Mouse (Mus musculus) midbrain, embryonic 13.5 days (tissue): ENCODE measurements around the gene Parp12. TPM values are rescaled to one million over a fixed set of nuclear protein-coding genes. Genes with fewer than 3 reads are reported as not detected.

Source experiments
- ATAC-seq: fragments of 200-750 bp; cut with Nextera tagmentation; 2 replicates; pipeline ENCODE4 v1.8.0; 2017; ENCODE audit warnings: mild to moderate bottlenecking, moderate TSS enrichment, moderate library complexity
- H3K27ac ChIP-seq: fragments of 300-500 bp; sonication (generic); 2 replicates; pipeline ENCODE4 v1.5.1; 2015; ENCODE audit warnings: inconsistent platforms, mild to moderate bottlenecking, moderate library complexity
- H3K27me3 ChIP-seq: fragments of 300-500 bp; sonication (generic); 2 replicates; pipeline ENCODE4 v1.6.1; 2015; ENCODE audit warnings: mild to moderate bottlenecking, inconsistent platforms
- H3K36me3 ChIP-seq: fragments of 300-500 bp; sonication (generic); 2 replicates; pipeline ENCODE4 v1.6.1; 2015; ENCODE audit warnings: mild to moderate bottlenecking, inconsistent platforms
- H3K4me1 ChIP-seq: fragments of 300-500 bp; sonication (generic); replicated peaks from 2 replicates; pipeline ENCODE4 v1.6.1; 2015; ENCODE audit warnings: inconsistent platforms
- H3K4me2 ChIP-seq: fragments of 300-500 bp; sonication (generic); replicated peaks from 2 replicates; pipeline ENCODE4 v1.6.1; 2015; ENCODE audit warnings: moderate library complexity, mild to moderate bottlenecking, inconsistent platforms
- H3K4me3 ChIP-seq: fragments of 300-500 bp; sonication (generic); replicated peaks from 2 replicates; pipeline ENCODE4 v1.5.1; 2015; ENCODE audit warnings: mild to moderate bottlenecking, inconsistent platforms
- H3K9ac ChIP-seq: fragments of 300-500 bp; sonication (generic); replicated peaks from 2 replicates; pipeline ENCODE4 v1.6.1; 2015; ENCODE audit warnings: mild to moderate bottlenecking, inconsistent platforms
- H3K9me3 ChIP-seq: fragments of 300-500 bp; sonication (generic); 2 replicates; pipeline ENCODE4 v1.6.1; 2016; ENCODE audit warnings: mild to moderate bottlenecking, inconsistent platforms
- WGBS: fragments of 180-500 bp; shearing (Covaris S2); methylation state at CpG from one replicate; pipeline ENCODE4 v1.1.7; 2015; 5-methylcytosine and 5-hydroxymethylcytosine counted together
- polyA plus RNA-seq: library from polyadenylated mRNA; unstranded; fragments of >200 nt; fragmentation: Nextera tagmentation; extraction: Ambion mirVana; gene quantifications from 2 replicates; pipeline ENCODE4 v1.2.1, GENCODE M21; 2015

Gene Parp12
- polyA plus RNA-seq, 1 experiment from 2014 or later, result 1.7 TPM

DNA sequence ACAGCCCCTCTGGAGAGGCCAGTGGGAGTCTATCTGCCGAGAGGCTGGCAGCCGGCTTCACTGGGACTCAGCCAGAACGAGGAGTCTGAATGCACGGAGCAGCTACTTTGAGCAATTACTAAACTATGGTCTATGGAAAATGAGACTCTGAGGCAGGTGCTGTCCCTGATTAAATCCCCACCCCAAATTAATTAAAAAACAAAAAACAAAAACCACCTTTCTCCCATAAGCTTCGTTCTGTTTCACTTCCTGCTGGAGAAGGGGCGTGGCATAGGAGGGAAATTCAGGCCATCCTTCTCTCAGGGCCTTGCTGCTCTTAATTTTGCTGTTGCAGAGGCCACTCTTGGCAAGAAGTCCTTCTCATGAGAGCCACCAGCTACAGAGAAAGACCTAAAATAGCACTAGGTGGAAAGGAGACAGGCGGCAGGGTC lies 62.3 kb downstream of the Parp12 start:
- Histone ChIP-seq H3K4me3 (no peak overlapping the region), H3K27ac (no peak overlapping the region), H3K27me3 (no peaks in the 10 kb centered on the region), H3K9me3 (no peaks in the 10 kb centered on the region), H3K9ac (no peak overlapping the region), H3K36me3 (no peaks in the 10 kb centered on the region), H3K4me2 (no peak overlapping the region), H3K4me1 (peaks cover 6% of the 10 kb centered on the region)
- WGBS, result 61% methylated on average over 7 of the region's 7 CpGs
- no peak for ATAC-seq

DNA sequence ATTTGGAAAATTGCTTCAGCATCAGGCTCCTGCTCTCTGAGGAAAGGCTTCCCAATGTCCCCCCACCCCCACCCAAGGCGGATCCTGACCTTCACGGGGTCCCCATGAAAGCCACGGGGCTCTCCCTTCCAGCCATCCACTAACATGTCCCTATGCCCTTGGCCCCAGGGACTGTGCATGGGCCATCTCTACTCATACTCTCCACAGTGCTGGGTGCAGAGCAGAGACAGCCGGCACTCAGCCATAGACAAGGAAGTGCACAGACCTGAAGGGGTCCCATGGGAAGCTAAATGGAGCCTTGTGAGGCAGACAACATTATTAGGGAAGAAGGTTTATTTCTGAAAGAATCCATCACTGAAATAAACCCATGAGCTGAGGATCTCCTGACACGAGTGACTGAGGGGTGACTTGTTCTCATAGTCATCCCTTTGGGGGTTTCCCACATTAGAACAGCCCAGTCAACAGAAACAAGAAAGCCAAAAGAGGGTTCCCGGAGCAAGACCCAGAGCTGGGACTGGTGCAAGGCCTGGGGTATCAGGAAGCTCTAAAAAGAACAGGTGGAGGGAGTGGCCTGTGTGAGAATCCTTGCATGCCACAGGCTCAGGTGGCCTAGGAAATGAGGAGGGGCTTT lies 63.2 kb downstream of the Parp12 start:
- Histone ChIP-seq H3K27me3 (no peaks in the 10 kb centered on the region), H3K9me3 (no peaks in the 10 kb centered on the region), H3K4me2 (no peak overlapping the region), H3K4me3 (no peak overlapping the region), H3K36me3 (no peaks in the 10 kb centered on the region), H3K9ac (no peak overlapping the region), H3K4me1 (no peaks in the 10 kb centered on the region), H3K27ac (no peak overlapping the region)
- ATAC-seq, result no peak
- WGBS, result 84% methylated on average over 6 of the region's 6 CpGs

DNA sequence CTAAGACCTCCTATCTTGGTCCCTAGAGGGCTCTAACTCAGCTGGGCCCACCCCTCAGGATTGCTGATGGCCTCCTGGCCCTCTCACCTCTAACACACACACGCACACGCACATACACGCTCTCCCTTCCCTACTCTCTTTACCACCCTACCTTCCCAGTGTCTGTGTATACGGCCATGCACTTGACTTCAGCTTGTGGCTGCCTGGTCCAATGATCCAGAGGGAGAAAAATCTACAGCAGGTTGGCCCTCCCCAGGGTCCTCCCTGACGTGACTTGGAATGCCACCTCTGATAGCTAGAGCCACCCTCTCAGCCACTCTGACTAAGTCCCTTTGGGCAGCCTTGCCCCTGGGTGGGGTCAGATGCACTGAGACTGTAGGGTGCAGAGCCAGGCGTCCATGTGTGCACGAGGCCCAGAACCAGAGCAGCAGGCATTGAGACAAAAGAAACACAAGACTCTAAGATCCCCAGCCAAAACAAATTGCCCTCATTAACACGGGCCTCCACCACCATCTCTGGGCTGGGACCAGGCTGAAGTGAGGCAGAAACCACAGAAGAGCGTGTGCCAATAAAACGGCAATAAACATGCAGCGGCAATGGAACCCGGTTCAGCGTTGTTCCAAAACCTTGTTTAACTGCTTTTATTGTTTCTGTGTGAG lies 63.8 kb downstream of the Parp12 start:
- no peaks in the 10 kb centered on the region for H3K9me3 ChIP-seq
- 82% methylated on average over 13 of the region's 13 CpGs for WGBS
- no peaks in the 10 kb centered on the region for H3K36me3 ChIP-seq
- no peak; the same call in 1 of the 2 replicates for ATAC-seq
- 0 out of 2 replicates have a peak, but pooled peaks cover under 1% of the 10 kb centered on the region for H3K4me1 ChIP-seq
- H3K27me3 ChIP-seq, result no peaks in the 10 kb centered on the region
- H3K4me2 ChIP-seq, result no peak overlapping the region
- no peak overlapping the region for H3K27ac ChIP-seq
- H3K9ac ChIP-seq, result no peak overlapping the region
- no peak overlapping the region for H3K4me3 ChIP-seq

DNA sequence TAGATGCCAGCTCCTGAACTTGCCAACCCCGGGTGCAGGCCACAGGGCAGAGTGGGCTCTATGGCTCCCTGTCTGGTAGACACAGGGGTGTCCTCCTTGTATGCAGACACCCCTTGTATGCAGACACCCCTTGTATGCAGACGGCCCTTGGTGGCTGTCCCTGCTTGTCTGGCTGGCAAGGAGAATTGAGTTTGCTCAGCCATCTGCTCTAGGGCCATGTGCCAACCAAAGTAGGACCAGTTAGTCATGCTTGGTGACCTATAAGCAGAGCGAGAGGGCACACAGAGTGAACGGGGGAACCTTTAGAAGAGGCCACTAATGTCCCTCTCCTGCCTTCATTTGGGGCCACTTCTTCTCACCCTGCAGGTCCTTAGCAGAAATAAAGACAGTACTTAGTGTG lies 65.5 kb downstream of the Parp12 start:
- Histone ChIP-seq H3K9ac (no peak overlapping the region), H3K9me3 (no peaks in the 10 kb centered on the region), H3K27ac (no peak overlapping the region), H3K4me2 (no peak overlapping the region), H3K27me3 (no peaks in the 10 kb centered on the region), H3K4me1 (0 out of 2 replicates have a peak, but pooled peaks cover 3% of the 10 kb centered on the region), H3K36me3 (no peaks in the 10 kb centered on the region), H3K4me3 (no peak overlapping the region)
- no peak for ATAC-seq
- 85% methylated on average over 4 of the region's 4 CpGs for WGBS

DNA sequence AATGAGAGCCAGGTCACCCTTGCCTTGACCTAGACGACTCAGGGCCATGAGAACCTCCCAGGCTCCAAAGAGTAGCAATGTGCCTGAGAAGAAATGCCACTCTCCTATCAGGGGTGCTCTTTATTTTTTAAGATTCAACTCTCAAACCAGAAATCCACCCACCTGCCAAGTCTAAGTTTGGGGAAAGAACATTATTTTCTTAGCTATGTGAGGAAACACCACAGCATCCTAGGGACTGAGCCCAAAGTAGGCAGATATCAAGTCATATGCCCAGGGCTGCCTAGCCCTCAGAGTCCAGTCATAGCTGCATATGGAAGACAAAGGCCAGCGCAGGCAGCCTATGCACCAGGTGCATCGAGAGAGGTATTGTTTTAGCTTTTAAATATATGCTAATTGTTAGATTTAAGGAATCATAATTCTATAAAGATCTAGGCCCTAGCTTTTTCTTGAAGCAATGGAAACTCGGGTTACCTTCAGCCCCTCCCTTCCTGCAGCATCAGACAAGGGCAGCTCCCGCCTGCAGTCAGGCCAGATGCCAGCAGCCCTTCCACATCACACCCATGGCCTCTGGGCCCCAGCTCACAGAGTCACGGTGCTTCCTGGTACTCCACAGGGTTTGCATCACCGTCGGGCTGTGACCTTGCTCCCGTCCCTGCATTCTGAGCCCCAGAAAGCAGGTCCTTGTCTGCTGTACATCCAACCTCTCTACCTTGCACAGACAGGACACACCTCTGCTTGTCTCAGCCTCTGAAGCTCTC lies 66.2 kb downstream of the Parp12 start:
- Histone ChIP-seq H3K36me3 (no peaks in the 10 kb centered on the region), H3K27me3 (no peaks in the 10 kb centered on the region), H3K9me3 (no peaks in the 10 kb centered on the region), H3K27ac (no peak overlapping the region), H3K4me3 (no peak overlapping the region), H3K9ac (no peak overlapping the region), H3K4me1 (0 out of 2 replicates have a peak, but pooled peaks cover 3% of the 10 kb centered on the region), H3K4me2 (no peak overlapping the region)
- WGBS, result 84% methylated on average over 9 of the region's 9 CpGs
- ATAC-seq, result no peak

DNA sequence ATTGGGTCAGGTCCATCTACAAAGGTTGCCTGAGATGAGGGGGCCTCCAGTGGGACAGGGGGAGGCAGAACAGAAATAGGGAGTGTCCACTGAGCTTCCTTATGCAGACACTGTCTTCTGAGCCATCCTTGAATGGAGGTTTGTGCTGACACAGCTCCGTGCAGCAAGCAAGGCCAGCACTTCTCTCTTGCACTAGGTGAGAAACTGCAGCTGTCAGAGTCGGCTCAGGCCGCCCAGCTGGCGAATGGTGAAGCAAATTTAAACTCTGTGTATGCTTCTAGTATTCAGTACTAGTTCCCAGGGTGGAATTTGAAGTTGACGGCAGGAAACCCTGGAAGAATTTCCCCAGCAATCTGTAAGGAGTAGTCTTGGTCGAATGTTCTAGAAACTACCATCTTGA lies 67.3 kb downstream of the Parp12 start:
- Histone ChIP-seq H3K27me3 (no peaks in the 10 kb centered on the region), H3K4me2 (no peak overlapping the region), H3K4me3 (no peak overlapping the region), H3K9ac (no peak overlapping the region), H3K9me3 (no peaks in the 10 kb centered on the region), H3K4me1 (0 out of 2 replicates have a peak, but pooled peaks cover 3% of the 10 kb centered on the region), H3K36me3 (no peaks in the 10 kb centered on the region), H3K27ac (no peak overlapping the region)
- 81% methylated on average over 6 of the region's 6 CpGs for WGBS
- ATAC-seq, result no peak

DNA sequence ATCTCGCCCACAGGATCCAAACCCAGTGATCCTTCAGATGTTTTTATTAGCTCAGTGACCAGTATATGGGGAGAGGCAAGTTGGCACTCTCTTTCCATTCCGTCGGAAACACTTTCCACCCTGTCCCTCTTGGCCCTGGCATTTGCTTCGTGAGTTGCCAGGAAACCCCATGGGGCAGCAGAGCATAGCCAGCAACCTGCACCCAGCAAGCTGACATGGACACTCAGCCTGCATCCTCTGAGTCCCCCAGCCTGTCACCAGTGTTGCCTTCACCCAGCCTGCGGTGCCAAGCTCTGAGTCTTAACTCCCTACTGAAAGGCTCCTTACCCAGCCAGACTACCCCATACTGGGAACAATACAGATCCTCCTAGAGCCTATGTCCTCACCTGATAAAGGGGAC lies 69.0 kb downstream of the Parp12 start:
- Histone ChIP-seq H3K9me3 (no peaks in the 10 kb centered on the region), H3K9ac (no peak overlapping the region), H3K4me3 (no peak overlapping the region), H3K4me1 (0 out of 2 replicates have a peak, but pooled peaks cover 3% of the 10 kb centered on the region), H3K4me2 (no peak overlapping the region), H3K27me3 (no peaks in the 10 kb centered on the region), H3K27ac (no peak overlapping the region), H3K36me3 (no peaks in the 10 kb centered on the region)
- no peak for ATAC-seq
- 65% methylated on average over 5 of the region's 5 CpGs for WGBS

DNA sequence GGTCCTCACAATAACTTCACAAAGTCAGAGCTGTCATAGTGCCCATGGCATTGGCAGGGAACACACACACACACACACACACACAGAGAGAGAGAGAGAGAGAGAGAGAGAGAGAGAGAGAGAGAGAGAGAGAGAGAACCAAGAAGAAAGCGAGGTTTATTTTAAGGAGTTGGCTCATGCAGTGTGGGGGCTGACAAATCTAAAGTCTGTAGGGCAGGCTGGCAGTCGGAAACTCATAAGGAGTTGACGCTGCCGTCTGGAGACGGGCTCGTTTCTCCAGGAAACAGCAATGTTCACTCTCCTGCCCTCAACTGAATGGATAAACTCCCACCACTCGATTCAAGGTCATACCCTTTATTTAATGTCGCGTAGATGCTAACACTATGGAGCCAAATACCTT lies 77.7 kb downstream of the Parp12 start:
- Histone ChIP-seq H3K4me3 (no peak overlapping the region), H3K4me1 (peaks cover 12% of the 10 kb centered on the region), H3K27ac (no peak overlapping the region), H3K4me2 (no peak overlapping the region), H3K9ac (no peak overlapping the region), H3K36me3 (no peaks in the 10 kb centered on the region), H3K27me3 (no peaks in the 10 kb centered on the region), H3K9me3 (no peaks in the 10 kb centered on the region)
- 87% methylated on average over 9 of the region's 9 CpGs for WGBS
- no peak for ATAC-seq

Other genes starting within 250 kb of the Parp12 start
- 1.6 and 2.1 TPM in 2 replicates for gene Tbxas1, start 242.9 kb downstream of the Parp12 start, polyA plus RNA-seq
- gene Hipk2, start 242.2 kb downstream of the Parp12 start, polyA plus RNA-seq, result 44.0 and 46.9 TPM in 2 replicates
- gene Kdm7a, start 88.4 kb upstream of the Parp12 start, polyA plus RNA-seq, result 12.2 and 13.0 TPM in 2 replicates